Mouse (Mus musculus): Measurements from ENCODE around the gene Cables2.

Gene Cables2

GRCm38 (mm10) chr2:180255701-180256100 is 17.6 kb downstream of the Cables2 start:
- no peak for DNase-seq (ENCODE audit: inconsistent ontology term)

GRCm38 (mm10) chr2:180254436-180255209 is 18.7 kb downstream of the Cables2 start:
- DNase-seq (ENCODE audit: inconsistent ontology term) = no peak

- peak; percentile 74 for DNase-seq (ENCODE audit: inconsistent ontology term)
Observed at GRCm38 (mm10) chr2:180251838-180252237, 21.5 kb downstream of the Cables2 start.

GRCm38 (mm10) chr2:180250930-180251611 is 22.2 kb downstream of the Cables2 start:
- DNase-seq (ENCODE audit: inconsistent ontology term) = peak; percentile 83

- DNase-seq (ENCODE audit: inconsistent ontology term) = no peak
Observed at GRCm38 (mm10) chr2:180248947-180249660, 24.2 kb downstream of the Cables2 start.

GRCm38 (mm10) chr2:180247916-180248315 is 25.4 kb downstream of the Cables2 start:
- DNase-seq (ENCODE audit: inconsistent ontology term) = no peak

GRCm38 (mm10) chr2:180243108-180243507 is 30.2 kb downstream of the Cables2 start:
- DNase-seq (ENCODE audit: inconsistent ontology term) = no peak

- DNase-seq (ENCODE audit: inconsistent ontology term) = no peak
Observed at GRCm38 (mm10) chr2:180238591-180238990, 34.7 kb downstream of the Cables2 start.

GRCm38 (mm10) chr2:180237601-180238345 is 35.5 kb downstream of the Cables2 start:
- no peak for DNase-seq (ENCODE audit: inconsistent ontology term)

GRCm38 (mm10) chr2:180236930-180237329 is 36.4 kb downstream of the Cables2 start:
- no peak for DNase-seq (ENCODE audit: inconsistent ontology term)

- DNase-seq (ENCODE audit: inconsistent ontology term) = no peak
Observed at GRCm38 (mm10) chr2:180236500-180236899, 36.8 kb downstream of the Cables2 start.

GRCm38 (mm10) chr2:180235788-180236187 is 37.5 kb downstream of the Cables2 start:
- no peak for DNase-seq (ENCODE audit: inconsistent ontology term)

GRCm38 (mm10) chr2:180234980-180235379 is 38.3 kb downstream of the Cables2 start:
- peak; percentile 82 for DNase-seq (ENCODE audit: inconsistent ontology term)

GRCm38 (mm10) chr2:180234353-180234752 is 38.9 kb downstream of the Cables2 start:
- no peak for DNase-seq (ENCODE audit: inconsistent ontology term)

GRCm38 (mm10) chr2:180233101-180233904 is 40.0 kb downstream of the Cables2 start:
- no peak for DNase-seq (ENCODE audit: inconsistent ontology term)

- DNase-seq (ENCODE audit: inconsistent ontology term) = peak; percentile 52
Observed at GRCm38 (mm10) chr2:180230482-180230881, 42.8 kb downstream of the Cables2 start.

- no peak for DNase-seq (ENCODE audit: inconsistent ontology term)
Observed at GRCm38 (mm10) chr2:180229129-180229528, 44.2 kb downstream of the Cables2 start.

GRCm38 (mm10) chr2:180228592-180228991 is 44.7 kb downstream of the Cables2 start:
- peak; percentile 61 for DNase-seq (ENCODE audit: inconsistent ontology term)

GRCm38 (mm10) chr2:180228060-180228458 is 45.2 kb downstream of the Cables2 start:
- no peak for DNase-seq (ENCODE audit: inconsistent ontology term)

- no peak for DNase-seq (ENCODE audit: inconsistent ontology term)
Observed at GRCm38 (mm10) chr2:180227262-180228059, 45.8 kb downstream of the Cables2 start.

Measured in Muller cell, postnatal 12 days (primary cell).